Mouse (Mus musculus): ENCODE data around the gene Galnt13.

DNA sequence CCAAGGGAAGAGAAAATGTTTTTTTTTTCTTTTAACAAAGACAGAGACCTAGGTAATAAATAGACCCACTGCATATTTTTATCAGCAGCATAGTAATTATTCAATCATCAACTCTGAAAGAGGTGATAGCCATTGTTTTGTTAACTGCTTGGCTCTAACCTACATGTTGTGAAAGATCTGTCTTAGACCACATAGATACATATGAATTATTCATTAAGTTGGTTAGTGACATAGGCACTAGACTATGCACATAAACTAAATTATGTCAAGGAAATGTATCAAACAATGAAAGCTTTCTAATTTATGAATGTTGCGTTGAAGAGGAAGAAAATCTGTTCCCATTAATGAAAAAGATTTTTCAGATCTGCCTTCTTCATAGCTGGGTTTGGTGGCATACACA is 507.3 kb downstream of the Galnt13 start:
- no peak for TF ChIP-seq CTCF (IDR thresholded peaks at IDR 0.05; ENCODE audit: low read depth)
- TF ChIP-seq EP300 (IDR thresholded peaks at IDR 0.05; ENCODE audit: low read depth), result no peak
